Mouse (Mus musculus): ENCODE results near the gene Prr22.

Prr22 gene

DNA sequence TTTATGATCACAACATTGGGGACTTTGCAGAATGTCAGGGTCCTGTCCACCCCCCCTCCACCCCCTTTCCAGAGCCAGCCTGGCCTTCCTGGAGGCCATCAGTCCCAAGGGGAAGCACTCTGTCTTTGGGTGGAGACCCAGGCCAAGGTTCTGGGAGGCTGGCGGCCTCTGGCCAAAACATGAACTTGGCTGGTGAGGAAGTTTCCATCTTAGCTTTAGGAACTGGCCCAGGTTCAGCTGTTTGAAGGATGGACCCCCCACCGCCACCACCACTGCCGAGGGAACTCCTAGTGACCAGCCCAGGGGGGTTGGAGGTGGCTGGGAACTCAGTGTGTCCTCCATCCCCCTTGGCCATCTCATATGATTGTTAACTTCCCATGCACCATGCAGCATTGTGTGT, 9.0 kb upstream of the Prr22 start:
- DNase-seq (ENCODE audit: low read depth, low spot score), result no peak

- peak; percentile 85 for DNase-seq (ENCODE audit: low read depth, low spot score)
These were observed 8.0 kb upstream of the Prr22 start for GRCm38 (mm10) chr17:56761991-56762410.

DNA sequence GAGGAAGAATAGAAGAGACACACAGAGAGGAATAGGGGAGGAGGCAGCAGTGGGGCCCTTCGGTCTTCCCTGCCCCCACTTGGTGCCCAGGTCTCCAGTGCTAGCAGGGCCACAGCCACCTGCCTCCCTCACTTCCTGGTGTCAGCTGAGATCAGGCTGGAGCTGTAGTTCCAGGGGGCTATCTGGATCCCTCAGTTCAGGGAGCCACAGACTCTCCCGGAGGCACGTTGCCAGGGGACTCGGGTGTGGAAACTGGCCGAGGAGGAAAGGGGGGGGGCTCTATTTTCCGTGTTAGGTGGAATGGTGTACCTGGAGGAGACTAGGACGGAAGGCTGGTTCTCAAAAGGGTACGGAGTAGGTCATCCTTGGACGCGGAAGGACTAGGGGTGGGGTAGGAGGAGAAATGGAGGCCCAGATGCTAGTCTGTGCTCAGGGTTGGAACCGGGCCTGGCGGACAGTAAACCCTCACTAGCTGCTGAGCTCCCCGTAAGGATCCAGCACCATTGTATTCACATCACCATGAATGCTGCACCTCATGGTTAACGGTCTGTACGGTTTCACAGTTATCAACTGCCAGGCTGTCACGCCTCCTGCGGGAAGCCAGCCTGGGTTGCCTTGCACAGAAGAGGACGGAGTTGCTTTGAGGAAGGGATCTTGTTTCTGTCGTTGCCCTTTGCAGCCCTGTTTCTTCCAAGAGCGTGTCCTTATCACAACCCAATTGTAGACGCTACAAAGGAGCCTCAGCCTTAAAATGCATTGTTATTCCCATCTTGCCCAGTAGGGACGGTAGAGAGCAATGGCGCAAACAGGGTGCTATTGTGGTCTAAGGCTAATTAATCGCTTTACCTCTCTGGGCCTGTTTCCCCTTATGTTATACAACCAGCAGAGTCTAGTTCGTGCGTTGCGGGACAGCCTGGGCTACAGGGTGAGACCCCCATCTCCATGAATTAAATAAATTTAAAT, 7.0 kb upstream of the Prr22 start:
- DNase-seq (ENCODE audit: low read depth, low spot score), result peak; percentile 76

DNA sequence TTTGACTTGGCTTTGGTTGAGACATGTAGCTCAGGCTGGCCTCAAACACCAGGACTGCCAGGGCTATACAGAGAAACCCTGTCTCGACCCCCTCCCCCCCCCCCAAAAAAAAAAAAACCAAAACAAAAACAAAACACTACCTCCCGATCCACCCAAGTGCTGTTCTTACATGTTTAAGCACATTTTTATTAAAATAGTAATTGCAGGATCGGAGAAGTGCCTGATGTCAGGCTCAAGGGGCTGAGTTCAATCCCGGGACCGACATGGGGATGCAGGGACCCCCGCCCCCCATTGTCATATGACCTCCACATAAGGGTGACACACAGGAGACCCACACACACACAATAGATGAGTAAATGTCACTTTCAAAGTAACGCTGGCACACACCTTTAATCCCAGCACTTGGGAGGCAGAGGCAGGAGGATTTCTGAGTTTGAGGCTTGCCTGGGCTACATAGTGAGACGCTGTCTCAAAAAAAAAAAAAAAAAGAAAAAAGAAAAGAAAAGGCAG, 6.3 kb upstream of the Prr22 start:
- DNase-seq (ENCODE audit: low read depth, low spot score), result no peak

- DNase-seq (ENCODE audit: low read depth, low spot score), result peak; percentile 81
These were observed 5.3 kb upstream of the Prr22 start, which contains the start of gene Dus3l for GRCm38 (mm10) chr17:56764474-56765354. Gene Dus3l (plus strand): TSS chr17:56764757.

DNA sequence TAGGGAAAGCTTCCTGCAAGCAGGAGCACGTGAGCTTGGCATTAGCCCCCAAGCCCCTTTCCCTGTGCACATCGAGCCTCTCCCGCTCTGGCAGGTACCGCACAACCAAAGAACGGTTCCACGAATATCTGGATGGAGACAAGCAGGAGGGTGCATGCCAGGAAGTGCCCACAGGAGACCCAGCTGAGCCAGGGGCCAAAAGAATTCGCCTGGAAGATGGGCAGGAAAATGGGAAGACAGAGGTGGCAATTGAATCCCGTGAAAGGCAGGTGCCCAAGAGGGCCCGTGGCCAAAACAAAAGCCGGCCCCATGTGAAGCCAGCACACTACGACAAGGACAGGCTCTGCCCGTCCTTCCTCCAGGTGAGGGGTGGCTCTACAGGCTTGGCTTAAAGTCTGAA, 4.6 kb upstream of the Prr22 start:
- no peak for DNase-seq (ENCODE audit: low read depth, low spot score)

- DNase-seq (ENCODE audit: low read depth, low spot score), result no peak
These were observed 3.2 kb upstream of the Prr22 start for GRCm38 (mm10) chr17:56766631-56767405.

DNA sequence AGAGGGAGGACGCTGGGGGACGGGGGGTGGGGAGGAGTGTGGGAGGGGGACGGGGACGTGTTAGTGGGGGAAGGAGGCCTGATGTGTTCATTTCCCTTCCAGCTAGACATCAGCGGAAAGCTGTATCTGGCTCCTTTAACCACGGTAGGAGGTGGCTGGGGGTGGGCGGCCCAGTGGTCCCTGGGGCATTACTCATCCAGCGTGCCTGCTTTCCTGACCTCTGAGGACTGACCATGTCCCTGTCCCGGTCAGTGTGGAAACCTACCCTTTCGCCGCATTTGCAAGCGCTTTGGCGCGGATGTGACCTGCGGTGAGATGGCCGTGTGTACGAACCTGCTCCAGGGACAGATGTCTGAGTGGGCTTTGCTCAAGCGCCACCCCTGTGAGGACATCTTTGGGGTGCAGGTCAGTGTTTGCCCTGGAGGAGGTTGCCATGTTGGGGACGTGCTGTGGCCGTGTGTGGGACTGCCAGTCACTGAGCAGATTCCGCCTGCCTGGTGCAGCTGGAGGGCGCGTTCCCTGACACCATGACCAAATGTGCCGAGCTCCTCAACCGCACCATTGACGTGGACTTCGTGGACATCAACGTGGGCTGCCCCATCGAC, 2.4 kb upstream of the Prr22 start:
- no peak for DNase-seq (ENCODE audit: low read depth, low spot score)

DNA sequence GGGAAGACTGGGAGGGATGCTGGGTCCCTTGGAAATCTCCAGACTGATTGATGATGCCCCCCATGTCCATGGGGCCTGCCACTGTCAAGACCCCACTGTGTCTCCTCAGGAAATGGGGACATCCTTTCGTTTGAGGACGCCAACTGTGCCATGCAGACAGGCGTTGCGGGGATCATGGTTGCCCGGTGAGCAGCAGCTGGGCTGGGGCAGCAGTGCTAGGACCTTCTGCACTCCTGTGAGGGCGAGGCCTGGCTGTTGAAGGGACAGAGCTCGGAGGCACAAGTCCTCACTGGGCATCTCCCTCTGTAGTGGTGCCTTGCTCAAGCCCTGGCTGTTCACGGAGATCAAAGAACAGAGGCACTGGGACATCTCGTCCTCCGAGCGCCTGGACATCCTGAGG, 1.1 kb upstream of the Prr22 start:
- no peak for DNase-seq (ENCODE audit: low read depth, low spot score)

DNA sequence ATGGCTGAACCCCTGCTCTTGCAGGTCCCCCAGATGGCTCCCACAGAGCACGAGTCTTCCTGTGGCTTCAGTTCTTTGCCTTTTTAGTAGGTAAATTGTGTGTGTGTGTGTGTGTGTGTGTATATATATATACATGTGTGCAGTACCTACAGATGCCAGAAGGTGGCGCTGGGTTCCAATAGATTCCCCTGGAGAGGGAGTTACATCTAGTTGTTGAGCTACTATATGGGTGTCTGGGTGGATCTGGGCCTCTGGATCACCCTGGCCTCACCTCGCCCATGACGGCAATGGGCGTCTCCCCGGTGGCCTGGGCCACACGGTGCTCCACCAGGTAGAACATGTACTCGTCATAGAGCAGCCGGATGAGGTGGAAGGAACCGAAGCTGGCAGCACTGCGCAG, 7.5 kb downstream of the Prr22 start:
- DNase-seq (ENCODE audit: low read depth, low spot score), result no peak

GRCm38 (mm10) chr17:56778779-56779362, 8.8 kb downstream of the Prr22 start:
- DNase-seq (ENCODE audit: low read depth, low spot score), result no peak

GRCm38 (mm10) chr17:56780291-56780978, 10.4 kb downstream of the Prr22 start:
- no peak for DNase-seq (ENCODE audit: low read depth, low spot score)

- no peak for DNase-seq (ENCODE audit: low read depth, low spot score)
These were observed 18.8 kb downstream of the Prr22 start for GRCm38 (mm10) chr17:56788886-56789285.

DNA sequence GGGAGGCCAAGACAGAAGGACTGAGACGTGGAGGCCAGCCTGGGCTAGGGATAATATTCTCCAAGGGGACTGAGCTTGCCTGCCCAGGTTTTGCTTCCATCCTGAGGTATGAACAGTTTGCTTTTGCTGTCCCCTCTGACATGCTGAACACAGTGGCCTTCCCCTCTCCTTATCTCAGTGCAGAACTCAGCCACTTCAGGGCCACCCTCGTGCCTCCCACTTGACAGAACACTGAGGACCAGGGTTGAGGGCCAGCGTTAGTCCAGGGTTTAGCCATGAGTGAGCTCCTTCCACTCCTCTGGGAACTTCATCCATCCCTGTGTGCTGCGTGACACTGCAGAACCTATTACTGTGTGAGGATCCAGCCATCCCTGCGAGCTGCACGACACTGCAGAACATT, 19.2 kb downstream of the Prr22 start:
- no peak for DNase-seq (ENCODE audit: low read depth, low spot score)

- no peak for DNase-seq (ENCODE audit: low read depth, low spot score)
These were observed 22.5 kb downstream of the Prr22 start for GRCm38 (mm10) chr17:56792588-56792987.

DNA sequence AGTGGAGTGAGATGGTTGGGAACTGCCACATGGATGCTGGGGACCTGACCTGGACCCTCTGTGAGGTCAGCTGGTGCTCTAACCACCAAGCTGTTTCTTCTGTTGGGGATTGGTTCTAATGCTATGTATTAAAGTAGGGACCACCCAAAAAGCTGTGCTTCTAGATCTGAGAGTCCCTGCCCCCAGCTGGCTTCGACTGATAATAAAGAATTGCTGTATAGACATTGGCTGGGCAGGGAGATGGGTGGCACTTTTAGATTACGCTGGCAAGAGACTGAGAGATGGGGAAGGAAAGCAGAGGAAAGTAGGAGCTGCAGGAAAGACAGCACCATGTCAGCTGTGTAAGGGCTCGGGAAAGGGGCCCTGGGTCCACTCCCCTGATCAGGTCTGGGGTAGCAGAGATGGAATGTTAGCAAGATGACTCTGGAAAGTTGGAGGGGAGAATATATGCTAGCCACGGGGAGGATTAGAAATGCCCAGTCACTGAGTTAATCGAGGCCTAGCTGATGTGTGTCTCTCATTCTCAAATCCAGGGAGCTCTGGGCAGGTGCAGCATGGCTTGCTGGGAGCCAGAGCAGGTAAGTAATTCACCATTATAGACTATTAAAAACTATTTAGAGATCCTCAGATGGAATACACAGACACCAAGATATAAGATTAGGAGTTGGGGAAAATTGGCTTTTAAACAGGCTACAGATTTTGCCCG, 23.7 kb downstream of the Prr22 start:
- DNase-seq (ENCODE audit: low read depth, low spot score), result no peak

DNA sequence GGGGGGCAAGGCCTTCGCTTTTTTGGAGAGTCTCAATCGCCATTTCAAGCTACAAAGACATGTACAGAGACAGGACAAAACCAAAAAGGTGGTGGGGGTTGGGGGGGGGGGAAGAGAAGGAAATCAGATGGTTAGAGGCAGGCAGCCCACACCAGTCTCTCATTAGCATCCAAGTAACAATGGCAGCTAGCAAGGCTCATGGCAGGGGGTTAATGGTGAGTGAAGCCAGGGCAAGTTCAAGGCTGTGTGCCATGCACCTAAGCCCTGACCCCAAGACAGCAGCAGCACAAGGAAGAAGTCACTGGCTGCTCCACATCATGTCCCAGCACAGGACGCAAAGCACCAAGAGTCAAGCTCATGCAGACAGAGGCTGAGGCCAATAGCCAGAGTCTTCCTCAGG, 29.2 kb downstream of the Prr22 start:
- DNase-seq (ENCODE audit: low read depth, low spot score), result no peak

DNA sequence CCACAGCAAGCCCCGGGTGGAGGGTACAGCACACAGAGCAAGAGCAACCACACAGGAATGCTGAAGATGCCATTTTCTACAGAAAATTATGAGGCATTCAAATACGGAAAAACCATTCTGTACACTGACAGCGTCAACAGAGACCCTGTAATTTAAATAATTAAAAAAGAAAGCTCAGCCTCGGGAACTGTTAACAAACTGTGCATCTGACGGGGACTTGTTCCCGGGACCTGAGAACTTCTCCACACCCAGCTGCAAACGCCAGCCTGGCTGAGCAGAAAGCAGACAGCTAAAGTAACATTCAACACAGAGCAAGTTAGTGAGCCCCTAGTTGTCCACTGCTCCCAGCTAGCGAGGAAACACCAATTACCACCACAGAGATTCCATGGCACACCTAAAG, 32.0 kb downstream of the Prr22 start:
- DNase-seq (ENCODE audit: low read depth, low spot score), result no peak

- DNase-seq (ENCODE audit: low read depth, low spot score), result no peak
These were observed 34.9 kb downstream of the Prr22 start for GRCm38 (mm10) chr17:56804952-56805351.
